Mouse (Mus musculus) hindbrain, embryonic 12.5 days (tissue): Measurements from ENCODE around the gene Rasgef1a. TPM values are rescaled to one million over a fixed set of nuclear protein-coding genes. Genes with fewer than 3 reads are reported as not detected.
A peak's percentile ranks its signal among the peaks of the same experiment; 100 is the strongest.

Source experiments
- ATAC-seq: fragments of 200-750 bp; cut with Nextera tagmentation; 2 replicates; pipeline ENCODE4 v1.8.0; 2017; ENCODE audit warnings: moderate TSS enrichment; ENCODE audit not compliant: low FRiP score
- H3K27ac ChIP-seq: fragments of 300-500 bp; sonication (generic); 2 replicates; pipeline ENCODE4 v1.5.1; 2016; ENCODE audit warnings: mild to moderate bottlenecking
- H3K27me3 ChIP-seq: fragments of 300-500 bp; sonication (generic); 2 replicates; pipeline ENCODE4 v1.6.1; 2016; ENCODE audit warnings: mild to moderate bottlenecking
- H3K36me3 ChIP-seq: fragments of 300-500 bp; sonication (generic); 2 replicates; pipeline ENCODE4 v1.6.1; 2016; ENCODE audit warnings: mild to moderate bottlenecking
- H3K4me1 ChIP-seq: fragments of 300-500 bp; sonication (generic); 2 replicates; pipeline ENCODE4 v1.6.1; 2016
- H3K4me2 ChIP-seq: fragments of 300-500 bp; sonication (generic); replicated peaks from 2 replicates; pipeline ENCODE4 v1.6.1; 2016; ENCODE audit warnings: mild to moderate bottlenecking
- H3K4me3 ChIP-seq: fragments of 300-500 bp; sonication (generic); 2 replicates; pipeline ENCODE4 v1.5.1; 2016; ENCODE audit warnings: mild to moderate bottlenecking
- H3K9ac ChIP-seq: fragments of 300-500 bp; sonication (generic); 2 replicates; pipeline ENCODE4 v1.6.1; 2016; ENCODE audit warnings: mild to moderate bottlenecking, moderate library complexity
- H3K9me3 ChIP-seq: fragments of 300-500 bp; sonication (generic); replicated peaks from 2 replicates; pipeline ENCODE4 v1.6.1; 2016; ENCODE audit warnings: mild to moderate bottlenecking
- WGBS: fragments of 180-500 bp; shearing (Covaris S2); methylation state at CpG from one replicate; pipeline ENCODE4 v1.1.7; 2016; 5-methylcytosine and 5-hydroxymethylcytosine counted together
- polyA plus RNA-seq: library from polyadenylated mRNA; unstranded; fragments of >200 nt; fragmentation: Nextera tagmentation; extraction: Ambion mirVana; gene quantifications from 2 replicates; pipeline ENCODE4 v1.2.1, GENCODE M21; 2016

Gene Rasgef1a
- polyA plus RNA-seq, 1 experiment from 2014 or later: 0.21 TPM

GRCm38 (mm10) chr6:118078751-118079150 lies 67.5 kb downstream of the Rasgef1a start:
- Histone ChIP-seq H3K27me3 (no peaks in the 10 kb centered on the region), H3K4me3 (no peak overlapping the region), H3K36me3 (no peaks in the 10 kb centered on the region), H3K9ac (no peak overlapping the region), H3K4me2 (no peak overlapping the region), H3K27ac (no peak overlapping the region), H3K9me3 (no peaks in the 10 kb centered on the region), H3K4me1 (peaks cover 5% of the 10 kb centered on the region; the same call in 1 of the 2 replicates)
- WGBS: 77% methylated on average over 10 of the region's 10 CpGs
- ATAC-seq: no peak

GRCm38 (mm10) chr6:118079292-118079691 lies 68.1 kb downstream of the Rasgef1a start:
- ATAC-seq: no peak
- H3K4me2 ChIP-seq: no peak overlapping the region
- H3K9ac ChIP-seq: no peak overlapping the region
- peaks cover 5% of the 10 kb centered on the region; the same call in 1 of the 2 replicates for H3K4me1 ChIP-seq
- no peak overlapping the region for H3K4me3 ChIP-seq
- no peaks in the 10 kb centered on the region for H3K9me3 ChIP-seq
- H3K27me3 ChIP-seq: no peaks in the 10 kb centered on the region
- H3K27ac ChIP-seq: no peak overlapping the region
- H3K36me3 ChIP-seq: no peaks in the 10 kb centered on the region
- 69% methylated on average over 3 of the region's 3 CpGs for WGBS

DNA sequence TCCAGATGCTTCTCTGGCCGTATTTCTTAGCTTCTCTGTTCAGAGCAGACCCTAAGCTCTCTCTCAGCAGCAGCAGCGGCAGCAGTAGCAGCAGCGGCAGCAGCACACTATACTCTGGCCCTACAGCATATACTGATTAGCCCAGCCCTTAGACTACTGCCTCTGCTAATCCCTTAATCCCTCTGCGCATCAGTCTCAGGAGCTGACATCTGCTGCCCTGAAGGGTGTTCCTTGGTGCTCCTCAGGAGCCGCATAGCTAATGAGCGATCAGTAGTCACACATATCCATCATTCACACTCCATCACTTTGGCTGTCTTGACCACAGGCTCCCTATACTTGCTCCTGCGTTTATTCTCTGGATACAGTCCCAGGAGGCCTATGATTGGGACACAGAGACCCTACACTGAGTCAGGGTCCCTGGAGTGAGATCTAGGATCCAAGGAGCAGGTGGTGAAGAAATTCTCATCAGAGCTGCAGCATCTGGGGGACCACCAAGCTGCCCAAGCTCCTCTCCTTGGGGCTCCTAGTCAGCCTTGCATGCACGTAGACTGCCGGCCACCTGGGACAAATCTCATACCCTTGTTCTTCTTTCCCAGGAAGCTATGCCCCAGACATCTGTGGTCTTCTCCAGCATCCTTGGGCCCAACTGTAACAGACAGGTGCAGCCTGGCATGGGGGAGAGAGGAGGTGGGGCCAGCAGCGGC lies 68.7 kb downstream of the Rasgef1a start:
- Histone ChIP-seq H3K4me2 (no peak overlapping the region), H3K9ac (no peak overlapping the region), H3K4me3 (no peak overlapping the region), H3K9me3 (no peaks in the 10 kb centered on the region), H3K4me1 (peaks cover 5% of the 10 kb centered on the region; the same call in 1 of the 2 replicates), H3K36me3 (no peaks in the 10 kb centered on the region), H3K27ac (no peak overlapping the region), H3K27me3 (no peaks in the 10 kb centered on the region)
- peak; percentile 23; the same call in 1 of the 2 replicates for ATAC-seq
- WGBS: 59% methylated on average over 10 of the region's 10 CpGs

- Histone ChIP-seq H3K27me3 (no peaks in the 10 kb centered on the region), H3K36me3 (no peaks in the 10 kb centered on the region), H3K9me3 (no peaks in the 10 kb centered on the region), H3K9ac (no peak overlapping the region), H3K4me2 (no peak overlapping the region), H3K4me3 (no peak overlapping the region), H3K27ac (no peak overlapping the region), H3K4me1 (peaks cover 5% of the 10 kb centered on the region; the same call in 1 of the 2 replicates)
- 0 out of 2 replicates have a peak, but pooled peaks have one; percentile 6 for ATAC-seq
- WGBS: 90% methylated on average over 4 of the region's 4 CpGs
These were observed 69.5 kb downstream of the Rasgef1a start for GRCm38 (mm10) chr6:118080711-118081110.

GRCm38 (mm10) chr6:118082384-118082783 lies 71.1 kb downstream of the Rasgef1a start:
- no peak for ATAC-seq
- Histone ChIP-seq H3K4me3 (no peak overlapping the region), H3K36me3 (no peaks in the 10 kb centered on the region), H3K9ac (no peak overlapping the region), H3K27me3 (no peaks in the 10 kb centered on the region), H3K4me2 (no peak overlapping the region), H3K9me3 (no peaks in the 10 kb centered on the region), H3K27ac (no peak overlapping the region), H3K4me1 (peaks cover 5% of the 10 kb centered on the region; the same call in 1 of the 2 replicates)
- WGBS: 78% methylated on average over 3 of the region's 3 CpGs

DNA sequence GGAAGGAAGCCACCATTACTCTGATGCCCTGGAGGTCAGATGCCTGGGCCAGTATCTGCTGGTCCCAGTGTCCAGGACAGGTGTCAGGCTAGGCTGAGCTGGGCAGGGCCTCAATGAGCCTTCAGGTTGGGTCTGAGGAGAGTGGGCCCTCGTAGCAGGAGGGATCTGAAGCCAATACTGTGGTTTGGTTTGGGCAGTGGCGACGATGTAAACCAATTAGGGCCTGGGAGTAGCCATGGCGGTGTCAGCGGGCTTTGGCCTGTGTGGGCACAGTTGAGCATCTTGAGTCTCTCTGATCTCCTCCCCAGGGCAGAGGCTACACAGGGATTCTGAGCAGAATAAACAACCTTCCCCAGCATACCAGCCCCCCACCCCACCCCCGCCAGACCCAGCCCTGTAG lies 72.4 kb downstream of the Rasgef1a start:
- no peak overlapping the region for H3K4me3 ChIP-seq
- no peaks in the 10 kb centered on the region for H3K36me3 ChIP-seq
- WGBS: 65% methylated on average over 6 of the region's 6 CpGs
- H3K4me2 ChIP-seq: no peak overlapping the region
- H3K27me3 ChIP-seq: no peaks in the 10 kb centered on the region
- no peaks in the 10 kb centered on the region for H3K9me3 ChIP-seq
- H3K9ac ChIP-seq: no peak overlapping the region
- H3K27ac ChIP-seq: no peak overlapping the region
- ATAC-seq: no peak
- H3K4me1 ChIP-seq: peaks cover 5% of the 10 kb centered on the region; the same call in 1 of the 2 replicates

GRCm38 (mm10) chr6:118084596-118084995 lies 73.4 kb downstream of the Rasgef1a start:
- H3K36me3 ChIP-seq: no peaks in the 10 kb centered on the region
- no peak overlapping the region for H3K27ac ChIP-seq
- no peak overlapping the region for H3K9ac ChIP-seq
- H3K9me3 ChIP-seq: no peaks in the 10 kb centered on the region
- H3K4me3 ChIP-seq: no peak overlapping the region
- ATAC-seq: no peak
- peaks cover 3% of the 10 kb centered on the region; the same call in 1 of the 2 replicates for H3K4me1 ChIP-seq
- H3K27me3 ChIP-seq: no peaks in the 10 kb centered on the region
- 89% methylated on average over 8 of the region's 8 CpGs for WGBS
- no peak overlapping the region for H3K4me2 ChIP-seq

DNA sequence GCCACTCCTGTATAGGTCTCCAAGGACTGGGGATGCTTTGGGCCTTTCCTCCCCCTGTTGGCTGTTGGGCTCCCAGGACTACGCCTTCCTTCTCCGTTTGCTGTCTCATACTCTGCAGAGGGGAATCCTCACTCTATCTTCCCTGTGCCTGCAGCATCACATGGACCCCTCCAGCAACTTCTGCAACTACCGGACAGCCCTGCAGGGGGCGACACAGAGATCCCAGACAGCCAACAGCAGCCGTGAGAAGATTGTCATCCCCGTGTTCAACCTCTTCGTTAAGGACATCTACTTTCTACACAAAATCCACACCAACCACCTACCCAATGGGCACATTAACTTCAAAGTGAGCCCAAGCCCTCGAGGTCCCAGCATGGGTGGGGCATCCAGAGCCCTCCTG lies 76.7 kb downstream of the Rasgef1a start:
- Histone ChIP-seq H3K4me3 (no peak overlapping the region), H3K9ac (no peak overlapping the region), H3K9me3 (no peaks in the 10 kb centered on the region), H3K4me1 (no peaks in the 10 kb centered on the region), H3K27ac (no peak overlapping the region), H3K4me2 (no peak overlapping the region), H3K27me3 (no peaks in the 10 kb centered on the region), H3K36me3 (no peaks in the 10 kb centered on the region)
- ATAC-seq: no peak
- 50% methylated on average over 8 of the region's 8 CpGs for WGBS

DNA sequence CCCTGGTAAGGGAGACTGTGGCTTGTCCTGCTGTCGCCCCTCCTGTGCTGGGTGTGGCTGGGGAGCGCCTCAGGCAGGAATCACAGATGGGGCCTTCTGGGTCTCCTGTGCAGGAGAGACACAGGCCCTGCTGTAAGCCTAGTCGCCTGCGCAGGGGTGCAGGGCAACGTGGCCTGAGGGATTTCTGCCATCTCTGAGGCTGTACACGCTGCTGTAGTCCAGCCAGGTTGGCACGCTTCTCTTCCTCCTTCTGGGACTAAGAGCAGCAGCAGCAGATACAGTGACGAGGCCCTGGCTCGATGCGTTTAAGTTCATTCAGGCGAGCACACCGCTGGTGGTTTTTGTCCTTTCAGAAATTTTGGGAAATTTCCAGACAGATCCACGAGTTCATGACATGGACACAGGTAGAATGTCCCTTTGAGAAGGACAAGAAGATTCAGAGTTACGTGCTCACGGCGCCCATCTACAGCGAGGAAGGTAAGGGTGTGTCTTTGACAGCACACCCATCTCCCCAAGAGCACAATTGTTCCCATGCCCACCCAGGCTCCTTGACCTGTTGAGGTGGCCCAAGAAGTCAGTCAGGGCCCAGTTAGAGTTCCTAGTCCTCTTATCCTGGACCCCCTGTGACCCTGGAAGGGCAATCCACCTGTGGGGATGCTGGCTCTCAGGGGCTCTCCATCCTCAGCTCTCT lies 77.7 kb downstream of the Rasgef1a start:
- Histone ChIP-seq H3K27me3 (no peaks in the 10 kb centered on the region), H3K9ac (no peak overlapping the region), H3K36me3 (no peaks in the 10 kb centered on the region), H3K9me3 (no peaks in the 10 kb centered on the region), H3K4me2 (no peak overlapping the region), H3K4me3 (no peak overlapping the region), H3K4me1 (no peaks in the 10 kb centered on the region), H3K27ac (no peak overlapping the region)
- no peak for ATAC-seq
- 83% methylated on average over 17 of the region's 17 CpGs for WGBS

- Histone ChIP-seq H3K4me1 (no peaks in the 10 kb centered on the region), H3K4me3 (no peak overlapping the region), H3K27me3 (no peaks in the 10 kb centered on the region), H3K27ac (no peak overlapping the region), H3K9ac (no peak overlapping the region), H3K4me2 (no peak overlapping the region), H3K9me3 (no peaks in the 10 kb centered on the region), H3K36me3 (no peaks in the 10 kb centered on the region)
- 81% methylated on average over 9 of the region's 9 CpGs for WGBS
- ATAC-seq: no peak
These were observed 79.6 kb downstream of the Rasgef1a start for GRCm38 (mm10) chr6:118090827-118091226.

- H3K4me2 ChIP-seq: no peak overlapping the region
- H3K9me3 ChIP-seq: no peaks in the 10 kb centered on the region
- no peak overlapping the region for H3K27ac ChIP-seq
- no peak for ATAC-seq
- WGBS: 84% methylated on average over 8 of the region's 8 CpGs
- no peak overlapping the region for H3K9ac ChIP-seq
- no peaks in the 10 kb centered on the region for H3K4me1 ChIP-seq
- no peaks in the 10 kb centered on the region for H3K36me3 ChIP-seq
- H3K4me3 ChIP-seq: no peak overlapping the region
- H3K27me3 ChIP-seq: no peaks in the 10 kb centered on the region
These were observed 86.6 kb downstream of the Rasgef1a start for GRCm38 (mm10) chr6:118097765-118098365.

DNA sequence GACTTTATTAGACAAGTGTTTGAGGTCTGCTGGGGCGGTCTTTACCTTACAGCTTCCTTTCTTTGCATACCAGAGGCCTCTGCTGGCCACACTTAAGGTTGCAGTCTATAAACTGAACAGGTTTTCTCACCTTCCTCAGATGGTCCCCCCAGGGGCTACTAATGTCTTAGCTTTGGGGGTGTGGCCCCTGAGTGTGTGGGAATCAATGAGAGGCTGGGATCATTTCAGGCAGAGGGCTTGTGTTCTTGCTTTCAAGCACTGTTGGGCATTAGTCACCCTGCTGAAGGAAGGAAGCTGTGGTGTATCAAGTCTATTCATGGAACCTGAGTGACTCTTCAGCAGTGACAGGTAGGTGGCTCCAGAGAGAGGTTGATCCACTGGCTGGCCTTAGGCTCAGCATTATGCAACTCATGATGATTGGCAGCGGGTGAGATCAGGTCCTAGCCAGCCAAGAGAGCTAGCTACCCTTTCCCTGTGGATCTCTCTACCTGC lies 88.1 kb downstream of the Rasgef1a start:
- Histone ChIP-seq H3K27me3 (no peaks in the 10 kb centered on the region), H3K4me1 (no peaks in the 10 kb centered on the region), H3K9ac (no peak overlapping the region), H3K36me3 (no peaks in the 10 kb centered on the region), H3K4me3 (no peak overlapping the region), H3K27ac (no peak overlapping the region), H3K4me2 (no peak overlapping the region), H3K9me3 (no peaks in the 10 kb centered on the region)
- no peak for ATAC-seq
- 38% methylated on average over 2 of the region's 2 CpGs for WGBS
